Mouse (Mus musculus): ENCODE data around the gene Zfp277.

DNA sequence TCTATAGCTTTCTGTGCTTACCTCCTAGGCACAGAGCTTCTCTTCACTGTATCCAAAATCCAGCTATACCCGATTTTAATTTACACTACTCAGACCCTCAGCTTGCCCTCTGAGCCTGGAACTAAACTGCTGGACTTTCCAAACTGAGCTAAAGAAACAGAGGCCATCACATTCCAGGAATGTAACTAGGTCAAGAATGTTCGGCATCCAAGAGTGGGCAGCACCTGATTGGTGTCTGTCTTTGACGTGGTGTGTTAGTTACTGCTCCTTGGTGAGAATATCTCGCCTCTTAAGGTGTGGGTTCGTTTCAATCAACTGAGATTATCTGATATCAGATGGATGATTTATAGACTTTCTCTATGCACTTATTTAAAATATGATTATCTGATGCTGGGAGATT lies 104.3 kb downstream of the Zfp277 start:
- TF ChIP-seq CTCF (IDR thresholded peaks at IDR 0.05; ENCODE audit: low read depth, low read length) (no peak), EP300 (IDR thresholded peaks at IDR 0.05; ENCODE audit: insufficient read depth, low read depth, low read length) (no peak)
